Mouse (Mus musculus) MEL (cell line): Measurements from ENCODE around the gene Itga8. TPM values are rescaled to one million over a fixed set of nuclear protein-coding genes. Genes with fewer than 3 reads are reported as not detected.

Experiments used
- DNase-seq: peaks from one replicate; pipeline ENCODE4 v3.0.0; 2011; ENCODE audit warnings: low read depth, low spot score
- H3K27ac ChIP-seq: 2 replicates; pipeline ENCODE4 v1.5.1; 2012; ENCODE audit warnings: low read depth, mild to moderate bottlenecking, control low read depth, low read length, moderate library complexity; ENCODE audit not compliant: control insufficient read depth
- H3K27me3 ChIP-seq, 2 experiments: fragments of 150-350 bp in 1 of 2; sonication (generic) in 1 of 2; 2 replicates each; pipeline ENCODE4 v1.6.1; 2012; ENCODE audit warnings: low read length in 2 of 2, mild to moderate bottlenecking in 2 of 2, improper control_type of control experiment in 1 of 2, moderate library complexity in 1 of 2; ENCODE audit not compliant: insufficient read depth in 2 of 2, control insufficient read depth in 1 of 2
- H3K36me3 ChIP-seq, 2 experiments: 2 replicates each; pipeline ENCODE4 v1.6.1; 2012 to 2014; ENCODE audit warnings: low read length in 2 of 2, improper control_type of control experiment in 1 of 2, inconsistent platforms in 1 of 2, mild to moderate bottlenecking in 1 of 2; ENCODE audit not compliant: insufficient read depth in 2 of 2, control insufficient read depth in 1 of 2
- H3K4me1 ChIP-seq, 2 experiments: fragments of 150-350 bp in 1 of 2; sonication (generic) in 1 of 2; 2 replicates each; pipeline ENCODE4 v1.6.1; 2012; ENCODE audit warnings: low read length in 2 of 2, improper control_type of control experiment in 1 of 2, mild to moderate bottlenecking in 1 of 2; ENCODE audit not compliant: insufficient read depth in 2 of 2, control insufficient read depth in 1 of 2
- H3K4me3 ChIP-seq, 2 experiments: fragments of 150-350 bp in 1 of 2; sonication (generic) in 1 of 2; 2 replicates each; pipeline ENCODE4 v1.5.1; 2012; ENCODE audit warnings: low read depth in 2 of 2, low read length in 2 of 2, mild to moderate bottlenecking in 2 of 2, moderate library complexity in 2 of 2, control low read depth in 1 of 2, improper control_type of control experiment in 1 of 2; ENCODE audit not compliant: control insufficient read depth in 1 of 2, insufficient read depth in 1 of 2
- H3K79me2 ChIP-seq: 2 replicates; pipeline ENCODE4 v1.6.1; 2012; ENCODE audit warnings: mild to moderate bottlenecking, low read length, moderate library complexity; ENCODE audit not compliant: control insufficient read depth, poor library complexity, insufficient read depth
- H3K9ac ChIP-seq: 2 replicates; pipeline ENCODE4 v1.6.1; 2012; ENCODE audit warnings: low read depth, mild to moderate bottlenecking, control low read depth, low read length, moderate library complexity; ENCODE audit not compliant: control insufficient read depth, poor library complexity, severe bottlenecking
- H3K9me3 ChIP-seq: fragments of 150-350 bp; sonication (generic); replicated peaks from 2 replicates; pipeline ENCODE4 v1.6.1; 2012; ENCODE audit warnings: mild to moderate bottlenecking, low read length, improper control_type of control experiment, moderate library complexity; ENCODE audit not compliant: insufficient read depth
- CHD2 ChIP-seq: IDR thresholded peaks from 2 replicates; pipeline ENCODE4 v1.6.1; 2011; ENCODE audit warnings: low read length, improper control_type of control experiment
- CTCF ChIP-seq, 3 experiments: IDR thresholded peaks in 2 of 3; conservative IDR thresholded peaks in 1 of 3; 2 replicates each; pipeline ENCODE4 v1.5.1; 2011 to 2012; ENCODE audit warnings: low read length in 3 of 3, low read depth in 2 of 3, mild to moderate bottlenecking in 2 of 3, improper control_type of control experiment in 1 of 3, inconsistent platforms in 1 of 3, mixed read lengths in 1 of 3, moderate library complexity in 1 of 3; ENCODE audit not compliant: control insufficient read depth in 1 of 3, insufficient read depth in 1 of 3, poor library complexity in 1 of 3, severe bottlenecking in 1 of 3
- ELF1 ChIP-seq: IDR thresholded peaks from 2 replicates; pipeline ENCODE4 v1.6.1; 2014; ENCODE audit warnings: low read depth, mild to moderate bottlenecking, inconsistent platforms, low read length, improper control_type of control experiment, moderate library complexity
- GABPA ChIP-seq: IDR thresholded peaks from 2 replicates; pipeline ENCODE4 v1.6.1; 2012; ENCODE audit warnings: low read depth, mild to moderate bottlenecking, inconsistent platforms, low read length, improper control_type of control experiment, moderate library complexity
- GATA1 ChIP-seq: IDR thresholded peaks from 2 replicates; pipeline ENCODE4 v1.6.1; 2011; ENCODE audit warnings: low read depth, low read length, improper control_type of control experiment
- HCFC1 ChIP-seq: IDR thresholded peaks from 2 replicates; pipeline ENCODE4 v1.6.1; 2012; ENCODE audit warnings: low read depth, mild to moderate bottlenecking, inconsistent platforms, low read length, improper control_type of control experiment, moderate library complexity
- JUND ChIP-seq: IDR thresholded peaks from 2 replicates; pipeline ENCODE4 v1.6.1; 2011; ENCODE audit warnings: low read depth, mild to moderate bottlenecking, improper control_type of control experiment, low read length
- MAZ ChIP-seq: IDR thresholded peaks from 2 replicates; pipeline ENCODE4 v1.6.1; 2012; ENCODE audit warnings: low read depth, mild to moderate bottlenecking, inconsistent platforms, low read length, improper control_type of control experiment
- MEF2A ChIP-seq: IDR thresholded peaks from 2 replicates; pipeline ENCODE4 v1.6.1; 2014; ENCODE audit warnings: low read depth, mild to moderate bottlenecking, inconsistent platforms, low read length, improper control_type of control experiment; ENCODE audit not compliant: poor library complexity, insufficient replicate concordance, severe bottlenecking; ENCODE audit errors: extremely low read depth
- MYB ChIP-seq: IDR thresholded peaks from 2 replicates; pipeline ENCODE4 v1.6.1; 2011; ENCODE audit warnings: mild to moderate bottlenecking, low read depth, low read length, improper control_type of control experiment
- NELFE ChIP-seq: IDR thresholded peaks from 2 replicates; pipeline ENCODE4 v1.6.1; 2011; ENCODE audit warnings: low read depth, low read length, improper control_type of control experiment
- POLR2A ChIP-seq, 2 experiments: IDR thresholded peaks; 2 replicates each; pipeline ENCODE4 v1.6.1; 2011 to 2012; ENCODE audit warnings: low read length in 2 of 2, mild to moderate bottlenecking in 2 of 2, control low read depth in 1 of 2, improper control_type of control experiment in 1 of 2, low read depth in 1 of 2, moderate library complexity in 1 of 2; ENCODE audit not compliant: control insufficient read depth in 1 of 2, insufficient read depth in 1 of 2, poor library complexity in 1 of 2
- POLR2AphosphoS2 ChIP-seq: IDR thresholded peaks from 2 replicates; pipeline ENCODE4 v1.6.1; 2011; ENCODE audit warnings: low read length, improper control_type of control experiment
- POLR2AphosphoS5 ChIP-seq: IDR thresholded peaks from 2 replicates; pipeline ENCODE4 v1.6.1; 2012; ENCODE audit warnings: low read depth, borderline replicate concordance, mild to moderate bottlenecking, inconsistent platforms, low read length, moderate library complexity, mixed read lengths
- SMC3 ChIP-seq: IDR thresholded peaks from 2 replicates; pipeline ENCODE4 v1.6.1; 2011; ENCODE audit warnings: low read depth, low read length, improper control_type of control experiment
- TAL1 ChIP-seq: IDR thresholded peaks from 2 replicates; pipeline ENCODE4 v1.6.1; 2012; ENCODE audit warnings: mild to moderate bottlenecking, inconsistent platforms, low read length, moderate library complexity, mixed read lengths
- TBP ChIP-seq: IDR thresholded peaks from 2 replicates; pipeline ENCODE4 v1.8.0; 2011; ENCODE audit warnings: low read depth, low read length, improper control_type of control experiment
- USF1 ChIP-seq: IDR thresholded peaks from 2 replicates; pipeline ENCODE4 v1.6.1; 2014; ENCODE audit warnings: low read depth, mild to moderate bottlenecking, inconsistent platforms, low read length, improper control_type of control experiment, moderate library complexity
- ZC3H11A ChIP-seq: IDR thresholded peaks from 2 replicates; pipeline ENCODE4 v1.6.1; 2012; ENCODE audit warnings: low read depth, mild to moderate bottlenecking, inconsistent platforms, low read length, improper control_type of control experiment
- ZMIZ1 ChIP-seq: IDR thresholded peaks from 2 replicates; pipeline ENCODE4 v1.6.1; 2012; ENCODE audit warnings: low read depth, mild to moderate bottlenecking, inconsistent platforms, low read length, improper control_type of control experiment, moderate library complexity
- polyA plus RNA-seq, 2 experiments: library from polyadenylated mRNA; stranded (reverse) in 1 of 2; unstranded in 1 of 2; fragments of >175 nt in 1 of 2; fragments of >200 nt in 1 of 2; gene quantifications; 2 replicates each; pipeline versions ENCODE4 v1.2.1 to v1.2.4; 2012; ENCODE audit warnings: low replicate concordance in 2 of 2, low read depth in 1 of 2; ENCODE audit not compliant: insufficient read length in 2 of 2, insufficient read depth in 1 of 2, missing spikeins in 1 of 2
- total RNA-seq: library from RNA; depleted of rRNA; stranded (reverse); fragments of 300-350 nt; gene quantifications from 2 replicates; pipeline ENCODE4 v1.2.3, GENCODE M21; 2012

Gene Itga8
- total and polyA plus RNA-seq, 3 experiments, result not detected

DNA sequence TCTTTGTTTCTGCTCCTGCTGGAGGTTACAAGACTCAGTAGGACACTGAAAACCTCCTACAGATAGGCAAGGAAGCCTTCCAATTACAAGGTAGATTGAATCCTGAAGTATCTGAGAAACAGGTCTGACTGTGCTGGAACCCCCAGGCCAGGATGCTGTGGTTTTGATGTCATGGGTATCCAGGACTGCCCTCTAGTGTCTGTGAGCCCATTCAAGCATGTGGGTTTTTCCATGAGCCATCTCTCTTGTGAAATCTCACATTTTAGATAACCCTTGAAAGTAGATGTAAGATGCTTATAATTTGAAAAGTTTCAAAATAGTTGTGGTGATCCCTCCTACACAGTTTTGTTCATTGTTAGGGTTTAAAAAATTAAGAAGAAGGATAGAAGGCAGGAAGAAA lies 6.7 kb upstream of the Itga8 start:
- TF ChIP-seq CTCF (IDR thresholded peaks at IDR 0.05 in 2 of 3, conservative IDR thresholded peaks at IDR 0.05 in 1 of 3; ENCODE audit: control insufficient read depth in 1 of 3, insufficient read depth in 1 of 3, low read depth in 2 of 3, low read length in 3 of 3, poor library complexity in 1 of 3, severe bottlenecking in 1 of 3), result 0 out of 6 replicates have a peak, but pooled peaks of 2 of the 3 experiments have one; percentile 3 to 8
- TF ChIP-seq JUND, result no peak
- TF ChIP-seq MYB, result no peak
- no peak for TF ChIP-seq NELFE
- TF ChIP-seq SMC3, result peak; percentile 3; the same call in 1 of the 2 replicates
- no peak for TF ChIP-seq POLR2A (IDR thresholded peaks at IDR 0.05; ENCODE audit: control insufficient read depth in 1 of 2, insufficient read depth in 1 of 2, low read depth in 1 of 2, low read length in 2 of 2, poor library complexity in 1 of 2)
- TF ChIP-seq USF1, result no peak
- no peak for TF ChIP-seq POLR2AphosphoS2
- no peak for TF ChIP-seq ZC3H11A
- no peak for TF ChIP-seq GATA1
- TF ChIP-seq ZMIZ1, result no peak
- H3K36me3 ChIP-seq, result no peaks in the 10 kb centered on the region
- DNase-seq, result no peak
- H3K9me3 ChIP-seq, result no peaks in the 10 kb centered on the region
- no peak overlapping the region for H3K4me3 ChIP-seq
- H3K9ac ChIP-seq, result no peak overlapping the region
- no peaks in the 10 kb centered on the region for H3K4me1 ChIP-seq
- no peak overlapping the region for H3K27ac ChIP-seq
- H3K79me2 ChIP-seq, result no peaks in the 10 kb centered on the region
- H3K27me3 ChIP-seq, result no peaks in the 10 kb centered on the region; a peak in 1 of 4 replicates

DNA sequence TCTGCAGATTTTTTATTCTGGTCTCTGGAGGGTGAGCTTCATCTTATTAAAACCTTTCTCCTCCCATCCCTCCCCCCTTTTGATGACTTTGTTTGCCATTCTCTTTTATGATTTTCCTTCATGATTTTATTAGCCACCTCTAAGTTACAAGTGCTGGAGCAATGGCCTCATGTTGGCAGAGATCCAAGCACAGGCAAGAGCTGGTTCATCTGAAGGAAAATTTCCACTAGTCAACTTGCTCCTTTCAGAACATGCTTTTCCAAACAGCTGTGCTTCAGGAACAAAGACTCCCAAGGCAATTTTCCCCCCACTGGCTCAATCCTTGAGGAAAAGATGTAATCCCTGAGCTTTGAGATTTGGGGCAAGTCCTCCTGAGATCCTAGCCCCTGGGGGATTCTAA lies 5.6 kb upstream of the Itga8 start:
- Histone ChIP-seq H3K36me3 (no peaks in the 10 kb centered on the region), H3K27ac (no peak overlapping the region), H3K4me1 (no peaks in the 10 kb centered on the region), H3K27me3 (no peaks in the 10 kb centered on the region; a peak in 1 of 4 replicates), H3K9ac (no peak overlapping the region), H3K9me3 (no peaks in the 10 kb centered on the region), H3K4me3 (no peak overlapping the region), H3K79me2 (no peaks in the 10 kb centered on the region)
- TF ChIP-seq CHD2, result no peak
- TF ChIP-seq ZC3H11A, result no peak
- no peak for TF ChIP-seq TAL1
- no peak for TF ChIP-seq POLR2AphosphoS5
- no peak for TF ChIP-seq ELF1
- no peak for TF ChIP-seq HCFC1
- TF ChIP-seq MAZ, result no peak
- DNase-seq, result peak; percentile 4

DNA sequence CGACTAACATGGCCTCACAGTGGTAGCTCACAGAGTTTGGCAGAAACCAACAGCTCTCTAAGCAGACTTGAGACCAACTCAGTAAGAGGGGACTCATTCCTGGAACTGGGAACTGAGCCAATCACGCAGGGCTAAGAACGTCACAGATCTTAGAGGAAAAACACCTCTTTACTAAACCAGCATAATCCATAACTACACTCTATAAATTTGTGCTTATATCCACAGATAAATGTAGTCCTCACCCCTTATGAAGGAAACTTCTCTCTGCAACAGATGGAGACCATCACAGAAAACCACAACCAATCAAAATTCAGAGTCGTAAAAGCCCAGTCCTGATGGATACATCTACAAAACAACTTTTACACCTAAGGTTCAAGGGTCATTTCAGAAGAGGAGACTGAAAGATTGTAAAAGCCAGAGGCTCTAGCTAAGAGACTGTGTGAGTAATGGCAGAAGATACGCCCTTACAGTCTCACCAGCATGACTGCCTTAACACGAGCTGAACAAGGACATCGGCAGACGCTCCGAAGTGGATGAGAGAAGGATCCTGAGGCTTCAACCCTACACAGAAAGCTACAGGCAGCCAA lies 3.4 kb upstream of the Itga8 start:
- no peak for TF ChIP-seq MEF2A
- TF ChIP-seq TBP, result no peak
- no peak for TF ChIP-seq CTCF (IDR thresholded peaks at IDR 0.05 in 2 of 3, conservative IDR thresholded peaks at IDR 0.05 in 1 of 3; ENCODE audit: control insufficient read depth in 1 of 3, insufficient read depth in 1 of 3, low read depth in 2 of 3, low read length in 3 of 3, poor library complexity in 1 of 3, severe bottlenecking in 1 of 3)
- TF ChIP-seq GABPA, result no peak

More for the DNA sequence above, 3.4 kb upstream of the Itga8 start:
- Histone ChIP-seq H3K27ac (no peak overlapping the region), H3K27me3 (no peaks in the 10 kb centered on the region; a peak in 2 of 4 replicates), H3K4me3 (no peak overlapping the region), H3K79me2 (no peaks in the 10 kb centered on the region), H3K9ac (no peak overlapping the region), H3K36me3 (no peaks in the 10 kb centered on the region), H3K4me1 (no peaks in the 10 kb centered on the region), H3K9me3 (no peaks in the 10 kb centered on the region)
- no peak for DNase-seq
